Comparison of ENCODE assay signal across 8 mouse cellular contexts in the genomic region with DNA sequence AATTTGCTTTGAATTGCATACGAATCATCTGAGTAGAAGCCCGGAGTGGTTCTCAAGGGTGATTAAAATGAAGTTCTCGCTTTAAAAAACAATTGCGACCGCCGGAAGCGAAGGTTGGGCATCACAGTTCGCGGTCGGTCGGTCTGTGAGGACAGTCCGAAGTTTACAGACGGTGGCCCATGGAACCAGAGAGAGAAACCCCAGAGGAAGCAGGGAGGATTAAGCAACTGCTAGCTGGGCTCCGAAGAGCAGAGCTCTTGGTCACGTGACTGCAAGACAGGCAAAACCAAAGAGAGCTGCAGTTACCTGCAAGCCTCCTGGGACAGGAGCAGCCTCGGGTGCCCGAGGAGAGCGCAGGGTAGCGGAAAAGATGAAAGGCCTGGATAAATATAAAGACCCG.
DNase-seq lines count a peak whose midpoint lies in the region; ATAC-seq lines count a peak whose summit lies in the region.

No protein-coding gene starts in this region.

- no peak for ATAC-seq in forebrain, embryonic 13.5 days
- ATAC-seq in inflammation-experienced regulatory T-cells, adult 6 months: no peak

- H3K4me1 ChIP-seq in forebrain, embryonic 13.5 days: peaks cover 20% of the 10 kb centered on the region
- H3K4me1 ChIP-seq in midbrain, embryonic 10.5 days: peaks cover 45% of the 10 kb centered on the region

- WGBS in forebrain, embryonic 13.5 days: 20% methylated on average over 20 of the region's 20 CpGs
- 16% methylated on average over 20 of the region's 20 CpGs for WGBS in midbrain, embryonic 10.5 days

- no peaks in the 10 kb centered on the region for H3K36me3 ChIP-seq in forebrain, embryonic 13.5 days (ENCODE audit: poor library complexity, severe bottlenecking)
- no peaks in the 10 kb centered on the region for H3K36me3 ChIP-seq in midbrain, embryonic 10.5 days

- H3K27me3 ChIP-seq in forebrain, embryonic 13.5 days: peaks cover 62% of the 10 kb centered on the region
- peaks cover 84% of the 10 kb centered on the region for H3K27me3 ChIP-seq in midbrain, embryonic 10.5 days (ENCODE audit: low read depth, poor library complexity, severe bottlenecking)

- H3K27ac ChIP-seq in forebrain, embryonic 13.5 days: no peak overlapping the region
- peak overlapping the region; percentile 59 for H3K27ac ChIP-seq in midbrain, embryonic 10.5 days (replicated peaks)

- DNase-seq in embryo, embryonic 10.5 days (ENCODE audit: low spot score): peak; percentile 42
- no peak for DNase-seq in embryo, embryonic 10 days (ENCODE audit: low spot score)
- DNase-seq in kidney, postnatal 36 days: peak; percentile 18 to 20
- DNase-seq in midbrain, embryonic 10.5 days (ENCODE audit: low spot score): peak; percentile 56
- no peak for DNase-seq in layer of hippocampus, postnatal 25 days (ENCODE audit: extremely low spot score in 1 of 2, low spot score in 1 of 2)
- DNase-seq in cerebellum, postnatal 14 days: no peak

- H3K9me3 ChIP-seq in forebrain, embryonic 13.5 days (replicated peaks): no peaks in the 10 kb centered on the region
- H3K9me3 ChIP-seq in midbrain, embryonic 10.5 days (replicated peaks): no peaks in the 10 kb centered on the region

- H3K4me2 ChIP-seq in forebrain, embryonic 13.5 days: peak overlapping the region; percentile 54

- H3K4me3 ChIP-seq in forebrain, embryonic 13.5 days: peak overlapping the region; percentile 20
- peak overlapping the region; percentile 38 for H3K4me3 ChIP-seq in midbrain, embryonic 10.5 days

- H3K9ac ChIP-seq in forebrain, embryonic 13.5 days: peak overlapping the region; percentile 23; the same call in 1 of the 2 replicates

Comparison
In these comparisons a context has a peak if more than half of its experiments do, and no peak if none do; other contexts are left out.
1. DNase-seq: peak in embryo, embryonic 10.5 days (single experiment), kidney, postnatal 36 days (2 of 2) and midbrain, embryonic 10.5 days (single experiment); none in embryo, embryonic 10 days (single experiment), layer of hippocampus, postnatal 25 days (0 of 2) and cerebellum, postnatal 14 days (0 of 2).